Mouse (Mus musculus) hematopoietic stem cell, adult 5-6 weeks (primary cell): ENCODE data around the gene Plekhg5. TPM values are rescaled to one million over a fixed set of nuclear protein-coding genes. Genes with fewer than 3 reads are reported as not detected.

Experiments used
- ATAC-seq, 2 experiments: fragments of 125-278 bp in 1 of 2; replicated peaks in 1 of 2; 2 replicates each; pipeline ENCODE4 v1.8.0; 2016 to 2017; ENCODE audit warnings: inconsistent platforms in 2 of 2, mild to moderate bottlenecking in 2 of 2, moderate number of reproducible peaks in 2 of 2, low read depth in 1 of 2, moderate TSS enrichment in 1 of 2; ENCODE audit not compliant: low FRiP score in 2 of 2, poor library complexity in 2 of 2, severe bottlenecking in 2 of 2, insufficient read depth in 1 of 2, low TSS enrichment in 1 of 2
- total RNA-seq: library from RNA; stranded (forward); fragments of 172-1452, 232-1000 nt; gene quantifications from 2 replicates; pipeline ENCODE4 v1.2.3, GENCODE M21; 2017

The Plekhg5 gene
- total RNA-seq, 1 experiment from 2014 or later: 3.8 TPM

DNA sequence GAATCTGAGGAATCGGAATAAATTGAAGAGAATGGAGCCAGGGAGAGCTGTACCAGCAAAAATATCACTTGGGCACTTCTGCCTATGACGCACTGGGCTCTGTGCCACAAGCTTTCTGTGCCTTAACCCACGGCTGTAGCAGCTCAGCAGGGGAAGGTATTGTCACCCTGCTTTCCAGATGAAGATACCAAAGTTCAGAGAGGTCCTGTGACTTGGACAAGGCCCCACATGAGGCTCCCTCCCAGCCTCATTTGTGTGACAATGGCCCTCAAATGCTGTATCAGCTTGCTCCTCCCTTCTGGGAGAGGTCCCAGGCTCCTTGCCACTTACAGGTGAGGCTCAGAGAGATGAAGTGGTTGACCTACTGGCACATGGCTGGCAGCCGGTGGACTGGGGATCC is 15.8 kb downstream of the Plekhg5 start:
- ATAC-seq: peak; percentile 4 to 30; a peak in 2 of 4 replicates

DNA sequence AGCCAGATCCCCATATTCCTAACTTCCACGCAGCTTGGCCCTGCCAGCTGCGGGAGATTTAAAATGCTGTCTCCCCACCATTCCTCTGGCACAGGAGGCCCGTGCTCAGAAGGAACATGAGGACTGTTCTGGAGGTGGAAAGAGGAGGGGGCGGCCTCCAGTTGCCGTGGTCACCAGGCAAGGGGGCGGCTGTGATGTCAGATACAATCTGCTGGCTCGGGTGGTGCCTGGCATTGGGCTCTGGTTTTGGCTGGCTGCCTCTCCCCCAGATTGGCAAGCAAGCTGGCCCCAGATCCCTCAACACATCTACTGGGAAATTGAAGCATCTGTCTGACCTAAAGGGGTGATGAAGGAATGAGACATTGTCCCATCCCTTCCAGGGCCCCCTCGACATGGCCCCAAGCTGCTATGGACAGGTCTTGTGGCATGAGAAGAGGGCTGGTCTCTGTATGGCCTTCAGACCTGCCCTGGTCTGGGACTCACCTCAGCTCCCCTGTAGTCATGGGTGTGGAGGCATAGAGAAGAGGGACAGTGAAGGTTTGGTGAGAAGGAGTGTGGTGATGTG is 16.3 kb downstream of the Plekhg5 start:
- no peak for ATAC-seq

DNA sequence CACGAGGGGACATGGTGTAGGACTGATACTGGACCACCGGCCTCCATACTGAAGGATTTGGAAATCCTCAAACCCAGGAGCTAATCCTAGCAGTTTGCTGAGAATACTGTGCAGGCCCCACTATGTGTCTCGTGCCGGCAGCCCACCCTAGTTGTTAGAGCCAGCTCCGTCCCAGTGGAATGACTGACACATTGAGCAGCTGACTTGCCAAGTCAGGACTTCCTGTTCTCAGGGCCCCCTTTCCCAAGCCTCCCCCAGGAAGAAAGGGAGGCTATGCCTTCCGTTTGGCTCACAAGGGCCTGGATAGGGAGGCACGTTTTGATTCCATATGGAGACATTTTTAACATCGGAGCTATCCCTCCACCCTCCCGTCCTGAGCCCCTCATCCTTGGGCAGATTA is 17.9 kb downstream of the Plekhg5 start:
- no peak for ATAC-seq

DNA sequence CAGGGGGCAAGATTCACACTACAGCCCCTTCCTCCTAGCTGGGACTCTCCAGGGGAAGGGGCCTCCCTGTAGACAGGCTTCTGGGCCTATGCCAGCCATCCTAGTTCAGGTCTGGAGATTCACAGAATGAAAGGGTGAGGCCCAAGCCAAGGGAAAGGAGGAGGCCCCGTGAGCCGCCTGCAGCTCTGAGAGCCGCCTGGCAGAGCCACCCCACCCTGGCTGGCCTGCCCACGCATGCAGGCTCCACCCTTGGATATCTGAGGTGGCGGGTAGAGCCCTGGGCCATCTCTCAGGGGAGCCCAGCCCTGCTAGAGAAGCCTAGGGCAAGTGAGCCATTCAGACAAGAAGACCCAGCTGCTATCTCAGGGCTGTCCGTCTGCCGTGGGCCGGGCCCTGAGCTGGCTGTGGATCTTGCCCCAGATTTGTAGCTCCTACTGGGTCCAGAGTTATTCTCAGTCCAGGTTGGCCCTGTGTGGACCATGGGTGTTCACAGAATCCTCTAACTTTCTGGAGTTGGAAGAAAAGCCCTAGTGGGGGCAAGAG is 20.5 kb downstream of the Plekhg5 start:
- ATAC-seq: no peak; a peak in 1 of 4 replicates

DNA sequence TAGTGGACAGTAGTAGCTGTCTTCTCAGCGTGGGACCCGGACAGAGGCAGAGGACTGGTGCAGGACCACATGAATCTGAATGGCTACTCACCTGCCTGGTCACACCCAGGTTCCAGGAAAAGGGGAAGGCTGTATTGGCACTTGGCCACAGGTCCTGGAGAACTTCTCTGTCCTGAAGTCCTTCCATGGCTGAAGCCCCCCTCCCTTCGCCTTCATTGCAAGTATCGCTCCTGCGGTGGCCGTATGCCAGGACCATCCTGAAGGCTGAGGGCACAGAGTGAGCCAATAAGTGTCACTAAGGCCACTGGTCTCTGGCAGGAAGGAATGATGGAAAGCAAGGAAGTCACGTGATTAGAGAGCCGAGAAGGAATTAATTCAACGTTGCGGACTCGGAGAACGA is 21.9 kb downstream of the Plekhg5 start:
- no peak for ATAC-seq

DNA sequence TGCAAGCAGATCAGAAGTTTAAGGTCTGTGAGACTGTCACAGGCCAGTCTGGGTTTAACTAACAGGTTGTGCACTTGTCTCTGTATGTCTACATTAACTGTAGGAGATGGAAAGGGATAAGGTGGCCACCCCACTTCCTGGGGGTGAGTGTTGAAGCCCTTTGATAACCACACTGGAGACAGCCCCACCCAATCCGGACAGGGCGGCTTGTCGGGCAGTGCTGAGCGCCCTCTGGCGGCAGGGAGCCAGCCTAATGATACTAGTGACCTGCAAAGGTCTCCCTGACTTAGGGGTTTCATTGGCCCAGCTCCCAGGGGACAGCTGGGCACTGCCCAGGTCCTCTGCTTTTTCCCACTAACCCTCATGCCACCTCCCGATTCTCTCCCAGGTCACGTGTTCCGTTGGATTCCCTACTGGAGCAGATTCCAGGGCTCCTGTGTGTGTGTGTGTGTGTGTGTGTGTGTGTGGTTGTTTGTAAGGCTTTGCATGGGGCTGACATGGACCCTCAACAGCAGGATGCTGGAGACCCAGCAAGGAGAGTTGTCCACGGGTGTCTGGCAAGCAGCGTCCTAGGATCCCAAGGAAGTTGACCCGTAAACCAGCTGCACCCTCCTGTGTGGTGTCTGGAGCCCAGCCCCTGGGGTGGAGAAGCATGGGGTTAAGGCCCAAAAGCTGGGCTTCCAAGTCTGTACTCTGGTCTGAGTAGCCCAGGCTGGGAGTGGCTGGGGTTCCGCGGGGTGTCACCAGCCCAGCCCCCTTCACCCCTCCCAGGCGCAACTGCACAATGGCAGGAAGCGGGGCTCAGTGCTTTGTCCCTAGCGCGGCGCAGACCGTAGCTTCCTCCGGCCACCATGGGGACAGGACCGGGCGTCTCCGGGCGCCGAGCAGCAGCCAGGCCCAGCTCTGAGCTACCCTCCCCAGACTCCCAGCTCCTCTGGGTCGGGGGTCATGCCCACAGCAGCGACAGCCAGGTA is 23.9 kb downstream of the Plekhg5 start:
- peak; percentile 78 to 80 for ATAC-seq

DNA sequence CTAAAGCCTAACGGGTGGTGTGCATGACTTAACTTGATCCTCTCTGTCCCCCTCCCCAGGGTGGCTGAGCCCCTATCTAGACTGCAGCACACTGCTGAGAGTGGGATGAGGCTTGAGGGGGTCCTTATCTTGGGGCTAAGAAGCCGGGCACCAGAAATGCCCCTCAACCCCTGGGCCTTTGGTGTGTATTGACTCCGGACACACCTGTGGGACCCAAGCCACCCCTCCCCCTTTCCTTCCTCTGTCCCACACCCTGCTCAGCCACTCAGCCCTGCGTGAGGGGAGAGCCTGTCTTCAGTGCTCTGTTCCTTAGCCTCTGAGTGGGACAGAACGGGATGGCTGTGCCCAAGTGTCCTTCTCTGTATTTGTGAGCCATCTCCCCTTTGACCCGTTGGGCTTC is 24.6 kb downstream of the Plekhg5 start:
- ATAC-seq: no peak

DNA sequence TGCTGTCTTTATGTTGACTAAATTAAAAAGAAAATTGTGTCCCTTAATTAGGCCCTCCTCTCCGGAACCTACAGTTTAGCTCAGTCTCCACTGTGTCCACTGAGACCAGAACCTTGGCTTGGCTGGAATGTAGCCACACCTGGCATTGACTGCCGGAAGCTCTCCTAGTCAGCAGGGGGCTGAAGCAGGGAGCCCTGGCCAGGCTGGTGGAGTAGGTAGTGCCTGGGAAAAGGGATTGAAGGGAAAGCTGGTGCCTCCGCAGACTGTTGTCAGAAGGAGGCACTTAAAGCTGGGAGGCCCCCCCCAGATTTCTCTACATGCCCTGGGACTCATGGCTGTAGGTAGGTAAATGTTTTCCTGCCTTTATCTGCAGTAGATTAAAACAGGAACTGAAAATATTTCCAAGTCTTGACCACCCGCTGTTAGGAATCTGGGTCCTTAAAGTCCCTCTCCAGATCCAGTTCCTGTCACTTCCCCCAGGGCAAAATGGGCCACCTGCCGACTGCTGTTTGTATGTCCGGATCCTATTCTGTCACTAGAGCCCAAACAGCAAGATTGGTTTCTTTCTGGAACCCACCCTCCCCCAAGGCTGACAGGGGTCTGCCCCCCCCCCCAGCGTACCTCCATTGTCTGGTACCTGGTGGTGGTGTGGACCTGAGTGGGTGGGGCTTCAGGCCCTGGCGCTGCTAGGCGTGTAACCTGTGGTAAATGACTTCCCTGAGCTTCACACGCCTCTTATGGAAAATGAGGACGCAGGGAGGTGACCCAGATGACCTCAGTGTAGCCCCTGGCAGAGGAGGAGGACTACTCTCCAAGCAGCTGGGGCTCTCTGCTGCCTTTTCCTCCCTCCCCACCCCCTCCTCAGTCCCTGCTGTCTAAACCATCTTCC is 25.9 kb downstream of the Plekhg5 start:
- ATAC-seq: no peak

DNA sequence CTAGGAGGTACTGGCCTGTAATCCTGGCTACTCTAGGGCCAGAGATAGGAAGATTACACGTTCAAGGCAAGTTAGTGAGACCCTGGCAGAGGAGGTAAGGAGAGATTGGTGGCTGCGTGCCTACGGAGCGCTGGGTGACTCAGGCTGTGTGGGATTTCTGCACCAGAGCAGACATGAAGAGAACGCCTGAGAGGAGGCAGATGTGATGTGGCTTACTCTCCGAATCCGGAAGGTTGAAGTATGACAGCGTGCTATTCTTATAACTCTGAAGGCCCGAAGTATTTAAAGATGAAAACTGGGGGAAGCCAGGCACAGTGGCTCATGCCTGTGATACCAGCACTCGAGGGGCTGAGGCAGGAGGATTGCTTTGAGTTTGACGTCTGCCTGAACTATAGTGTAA is 28.2 kb downstream of the Plekhg5 start:
- ATAC-seq: no peak

DNA sequence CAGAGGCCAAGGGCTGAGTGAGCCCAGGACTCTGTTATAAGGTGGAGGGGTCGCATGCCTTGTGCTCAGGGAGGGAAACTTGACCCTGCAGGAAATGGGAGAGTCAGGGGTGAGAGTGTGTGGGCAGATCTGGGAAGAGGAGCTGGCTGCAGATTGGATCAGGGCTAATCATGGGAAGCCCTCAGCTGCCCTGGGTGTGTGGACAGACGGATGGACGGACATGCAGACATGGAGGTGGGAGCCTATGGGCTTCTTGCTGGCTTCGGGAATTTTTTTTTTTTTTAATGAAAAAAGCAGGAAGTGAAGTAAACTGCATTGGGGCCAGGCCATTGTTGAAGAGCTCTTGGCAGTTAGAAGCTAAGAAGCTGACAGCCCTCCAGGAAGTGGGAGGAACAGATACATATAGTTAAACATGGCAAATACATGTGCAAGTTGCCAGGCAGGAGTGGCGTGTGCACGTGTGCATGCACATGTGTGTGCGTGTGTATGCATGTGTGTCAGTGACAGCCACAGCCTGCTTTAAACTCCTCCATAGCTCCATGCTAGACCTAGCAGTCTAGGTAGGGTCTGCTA is 28.9 kb downstream of the Plekhg5 start:
- no peak for ATAC-seq

DNA sequence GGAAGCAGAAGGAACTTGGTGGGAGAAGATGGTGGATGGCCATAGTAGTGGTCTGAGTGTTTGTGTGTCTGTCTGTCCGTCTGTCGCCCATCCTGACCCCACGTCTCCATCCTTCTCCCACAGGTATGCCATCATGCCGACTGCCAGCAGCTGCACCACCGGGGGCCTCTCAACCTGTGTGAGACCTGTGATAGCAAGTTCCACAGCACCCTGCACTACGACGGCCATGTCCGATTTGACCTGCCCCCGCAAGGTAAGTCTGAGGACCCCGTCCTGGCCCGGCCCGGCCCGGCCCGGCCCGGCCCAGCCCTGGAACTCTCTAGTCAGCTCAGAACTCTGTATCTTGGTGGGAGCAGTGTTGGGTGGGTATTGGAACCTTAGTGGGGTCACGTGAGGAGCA is 29.6 kb downstream of the Plekhg5 start:
- no peak for ATAC-seq

DNA sequence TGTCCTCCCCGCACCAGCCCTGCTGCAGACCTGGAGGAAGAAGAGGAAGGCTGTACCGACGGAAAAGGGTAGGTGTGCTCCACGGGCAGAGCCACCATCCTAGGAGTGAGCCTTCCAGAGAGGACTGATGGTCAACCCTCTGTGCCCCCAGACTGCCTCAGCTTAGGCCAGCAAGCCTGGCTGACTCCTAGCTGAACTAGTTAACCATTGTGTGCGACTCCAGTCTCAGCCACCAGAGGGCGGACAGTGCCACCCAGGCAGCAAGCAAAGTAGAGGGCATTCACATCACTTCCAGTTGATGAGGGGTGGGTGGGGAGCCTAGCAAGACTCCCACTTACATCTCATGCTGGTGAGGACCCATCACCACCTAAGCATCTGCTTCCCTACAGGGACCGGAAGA is 30.7 kb downstream of the Plekhg5 start:
- ATAC-seq: peak; percentile 72 to 75

DNA sequence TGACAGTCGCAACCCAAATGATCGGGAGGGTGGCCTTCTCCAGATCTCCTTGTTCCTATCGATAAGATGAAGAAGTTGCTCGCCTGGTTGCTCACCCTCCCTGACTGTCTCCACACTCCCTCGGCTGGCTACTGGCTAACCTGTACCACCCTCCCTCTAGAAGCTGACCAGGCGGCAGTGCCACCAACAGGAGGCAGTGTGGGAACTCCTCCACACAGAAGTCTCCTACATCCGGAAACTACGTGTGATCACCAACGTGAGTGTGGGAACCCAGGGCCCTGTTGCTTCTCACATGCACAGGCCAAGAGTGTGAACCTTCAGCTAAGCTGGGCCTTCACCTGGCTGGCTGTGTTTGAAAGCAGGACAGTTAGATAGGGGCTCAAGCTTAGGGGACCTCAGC is 34.4 kb downstream of the Plekhg5 start:
- no peak for ATAC-seq

DNA sequence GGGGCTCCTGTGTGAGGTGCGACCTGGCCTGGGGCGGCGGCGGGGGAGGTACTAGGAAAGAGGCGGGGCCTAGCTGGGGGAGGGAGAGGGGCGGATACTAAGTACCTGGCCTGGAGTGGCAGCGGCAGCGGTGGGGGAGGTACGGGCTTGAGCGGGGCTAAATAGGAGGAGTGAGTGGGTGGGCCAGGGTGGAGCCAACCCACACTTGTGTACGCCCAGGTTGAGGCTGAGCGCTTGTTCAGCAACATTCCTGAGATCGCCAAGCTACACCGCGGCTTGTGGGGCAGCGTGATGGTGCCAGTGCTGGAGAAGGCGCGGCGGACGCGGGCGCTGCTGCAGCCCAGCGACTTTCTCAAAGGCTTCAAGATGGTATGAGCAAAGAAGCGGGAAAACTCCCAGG is 35.2 kb downstream of the Plekhg5 start:
- no peak for ATAC-seq

DNA sequence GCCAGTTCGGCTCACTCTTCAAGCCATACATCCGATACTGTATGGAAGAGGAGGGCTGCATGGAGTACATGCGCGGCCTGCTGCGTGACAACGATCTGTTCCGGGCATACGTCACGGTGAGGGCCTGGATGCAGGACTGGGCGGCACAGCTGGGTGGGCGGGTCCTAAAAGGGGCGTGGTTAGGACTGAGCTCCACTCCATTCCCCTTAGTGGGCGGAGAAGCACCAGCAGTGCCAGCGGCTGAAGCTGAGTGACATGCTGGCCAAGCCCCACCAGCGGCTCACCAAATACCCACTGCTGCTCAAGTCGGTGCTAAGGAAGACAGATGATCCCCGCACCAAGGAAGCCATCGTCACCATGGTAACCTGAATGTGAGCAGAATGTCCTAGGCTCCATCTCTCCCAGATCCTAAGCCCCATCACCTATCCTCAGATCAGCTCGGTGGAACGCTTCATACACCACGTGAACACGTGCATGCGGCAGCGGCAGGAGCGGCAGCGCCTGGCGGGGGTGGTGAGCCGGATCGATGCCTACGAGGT is 35.7 kb downstream of the Plekhg5 start:
- ATAC-seq: peak; percentile 19; a peak in 1 of 4 replicates

DNA sequence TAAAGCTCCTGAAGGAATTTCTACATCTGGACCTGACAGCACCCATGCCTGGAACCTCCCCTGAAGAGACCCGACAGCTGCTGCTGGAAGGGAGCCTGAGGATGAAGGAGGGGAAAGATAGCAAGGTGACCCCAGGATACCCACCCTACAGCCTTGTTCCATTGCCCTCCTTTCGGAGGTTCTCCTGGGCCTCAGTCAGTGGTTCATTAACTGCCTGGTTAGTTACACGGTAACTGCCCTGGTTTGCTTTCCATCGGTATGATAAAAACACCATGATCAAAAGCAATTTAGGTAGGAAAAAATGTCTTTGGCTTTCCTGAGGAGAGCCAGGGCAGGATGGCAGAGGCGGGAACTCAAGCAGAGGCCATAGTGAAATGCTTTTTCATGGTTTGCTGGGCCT is 36.4 kb downstream of the Plekhg5 start:
- no peak for ATAC-seq

DNA sequence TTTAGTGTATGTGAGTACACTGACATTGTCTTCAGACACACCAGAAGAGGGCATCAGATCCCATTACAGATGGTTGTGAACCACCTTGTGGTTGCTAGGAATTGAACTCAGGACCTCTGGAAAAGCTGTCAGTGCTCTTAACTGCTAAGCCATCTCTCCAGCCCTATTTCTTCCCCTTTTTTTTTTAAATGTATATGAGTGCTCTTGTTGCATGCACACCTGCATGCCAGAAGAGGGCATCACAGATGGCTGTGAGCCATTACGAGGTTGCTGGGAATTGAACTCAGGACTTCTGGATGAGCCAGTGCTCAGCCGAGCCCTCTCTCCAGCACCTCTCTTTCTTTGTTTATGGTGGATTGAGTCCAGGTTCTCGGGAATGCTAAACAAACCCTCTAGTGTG is 37.2 kb downstream of the Plekhg5 start:
- ATAC-seq: no peak
